Mouse (Mus musculus) megakaryocyte progenitor cell, adult 5-6 weeks (primary cell): Measurements from ENCODE around the gene Khdrbs1. TPM values are rescaled to one million over a fixed set of nuclear protein-coding genes. Genes with fewer than 3 reads are reported as not detected.
"Not testable (repeated sequence)": the region's sequence is repeated elsewhere in the genome, so short reads cannot be mapped to it uniquely, and the experiment has no call there.

Source experiments
- ATAC-seq: replicated peaks from 2 replicates; pipeline ENCODE4 v1.8.0; 2016; ENCODE audit warnings: mild to moderate bottlenecking, moderate TSS enrichment, inconsistent platforms; ENCODE audit not compliant: poor library complexity
- total RNA-seq, 2 experiments: library from RNA; stranded (forward) in 1 of 2; stranded (reverse) in 1 of 2; fragments of 157-497, 149-512 nt in 1 of 2; fragments of 200-1000 nt in 1 of 2; gene quantifications; 2 replicates each; pipeline versions ENCODE4 v1.2.3 to v1.2.4; 2015 to 2017

The Khdrbs1 gene
- total RNA-seq (2015) (104 and 118 TPM in 2 replicates), total RNA-seq (2017) (87.7 and 97.3 TPM in 2 replicates)

GRCm38 (mm10) chr4:129742232-129743009 lies at the start of gene Khdrbs1:
Khdrbs1 (minus strand) TSS chr4:129742303.
- ATAC-seq = peak; percentile 83

DNA sequence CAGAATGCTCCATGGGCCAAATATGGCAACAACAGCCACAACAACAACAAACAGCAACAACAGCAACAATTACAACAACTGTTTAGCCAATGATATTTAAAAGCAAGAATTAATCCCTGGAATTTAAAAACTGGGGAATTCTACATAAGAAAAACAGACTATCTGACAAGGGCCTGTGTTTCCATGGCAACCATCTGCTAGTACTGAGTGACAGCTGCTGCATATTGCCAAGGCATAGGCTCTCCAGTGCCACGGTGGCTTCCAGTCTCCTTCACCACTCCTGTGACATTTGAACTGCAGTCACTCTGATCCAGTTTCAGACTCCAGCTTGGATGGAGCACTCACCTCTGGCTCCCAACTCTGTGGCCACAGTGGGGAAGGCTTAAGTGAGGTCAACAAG lies 49.3 kb upstream of the Khdrbs1 start:
- no peak for ATAC-seq

DNA sequence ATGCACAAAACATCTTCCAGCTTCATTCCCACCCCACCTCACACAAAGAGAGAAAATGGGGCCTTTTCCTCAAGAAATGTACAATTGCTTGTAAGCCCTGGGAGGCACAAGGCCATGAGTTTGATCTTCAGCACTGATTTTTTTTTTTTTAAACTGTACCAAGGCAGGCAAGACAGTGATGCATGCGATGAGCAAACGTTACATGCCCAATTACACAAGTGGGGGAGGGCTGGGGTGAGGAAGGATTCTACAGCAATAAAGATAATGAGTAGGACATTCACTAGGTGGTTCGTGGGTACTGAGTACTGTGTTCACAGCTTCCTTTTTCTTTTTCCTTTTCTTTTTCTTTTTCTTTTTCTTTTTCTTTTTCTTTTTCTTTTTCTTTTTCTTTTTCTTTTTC lies 48.4 kb upstream of the Khdrbs1 start:
- no peak for ATAC-seq

DNA sequence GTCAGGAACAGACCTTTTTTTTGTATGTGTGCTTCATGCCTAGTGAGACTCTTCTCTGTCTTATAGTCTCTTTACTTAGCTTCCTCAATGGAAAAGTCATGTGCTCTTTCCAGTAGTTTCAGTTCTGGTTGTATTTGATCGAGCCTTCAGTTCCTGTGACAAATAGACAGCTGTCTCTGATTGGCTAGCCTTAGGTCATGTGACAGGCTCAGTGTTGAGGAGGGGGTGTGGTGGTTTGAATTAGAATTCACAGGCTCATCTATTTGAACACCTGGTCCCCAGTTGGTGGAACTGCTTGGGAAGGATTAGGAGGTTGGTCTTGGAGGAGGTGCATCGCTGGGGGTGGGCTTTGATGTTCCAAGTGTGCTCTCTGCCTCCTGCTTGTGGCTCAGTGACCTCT lies 47.5 kb upstream of the Khdrbs1 start:
- no peak for ATAC-seq

DNA sequence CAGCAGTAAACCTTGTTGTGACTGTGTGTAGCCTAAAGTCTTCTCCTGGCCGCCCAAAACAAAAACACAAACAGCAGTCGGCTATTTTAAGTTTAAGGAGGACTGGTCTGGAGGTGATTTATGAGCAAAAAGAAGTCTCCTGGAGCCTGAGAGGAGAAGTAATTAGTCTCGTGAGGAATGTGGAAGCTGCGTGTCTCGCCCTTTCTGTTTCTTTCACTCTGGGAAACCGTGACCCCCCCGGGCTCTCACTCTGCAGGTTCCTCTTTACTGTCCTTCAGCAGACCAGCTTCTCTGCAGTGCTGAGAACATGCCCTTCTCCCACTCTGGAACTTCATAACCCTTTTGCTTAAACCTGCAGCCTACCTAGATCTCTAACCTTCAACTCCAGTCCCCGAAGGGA lies 46.6 kb upstream of the Khdrbs1 start:
- ATAC-seq = peak; percentile 59

DNA sequence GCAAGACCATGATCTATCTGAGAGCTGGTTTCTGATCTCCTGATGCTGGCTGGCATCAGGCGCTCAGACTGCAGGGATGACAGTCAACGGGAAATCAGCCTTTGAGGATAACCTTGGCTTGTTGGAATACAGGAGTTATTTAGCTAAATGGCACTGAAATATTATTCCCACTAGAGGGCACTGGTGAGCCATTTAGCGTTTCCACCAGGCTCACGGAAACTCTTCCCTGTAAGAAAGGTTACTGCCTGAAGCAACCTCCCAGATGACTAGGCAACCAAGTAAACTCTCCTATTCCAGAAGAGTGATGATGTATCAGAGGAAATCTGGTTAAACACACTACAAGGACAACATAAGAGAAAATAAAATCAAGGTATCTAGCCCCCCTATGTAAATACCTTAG lies 43.1 kb upstream of the Khdrbs1 start:
- ATAC-seq = peak; percentile 76

DNA sequence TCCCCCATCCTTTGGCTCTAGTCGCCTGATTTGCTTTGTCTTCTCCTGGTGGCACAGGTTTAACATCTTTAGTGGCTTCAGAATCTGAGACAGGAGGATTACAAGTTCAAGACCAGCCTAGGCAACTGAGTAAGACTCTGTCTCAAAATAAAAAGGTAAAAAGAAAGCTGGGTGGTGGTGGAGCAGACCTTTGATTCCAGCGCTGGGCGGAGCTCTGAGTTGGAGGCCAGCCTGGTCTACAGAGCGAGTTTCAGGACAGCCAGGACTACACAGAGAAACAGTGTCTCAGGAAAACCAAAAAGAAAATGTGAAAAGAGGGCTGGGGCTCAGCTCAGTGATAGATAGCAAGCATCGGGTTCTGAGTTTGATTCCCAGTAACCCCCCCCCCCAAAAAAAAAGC lies 41.4 kb upstream of the Khdrbs1 start:
- no peak for ATAC-seq

DNA sequence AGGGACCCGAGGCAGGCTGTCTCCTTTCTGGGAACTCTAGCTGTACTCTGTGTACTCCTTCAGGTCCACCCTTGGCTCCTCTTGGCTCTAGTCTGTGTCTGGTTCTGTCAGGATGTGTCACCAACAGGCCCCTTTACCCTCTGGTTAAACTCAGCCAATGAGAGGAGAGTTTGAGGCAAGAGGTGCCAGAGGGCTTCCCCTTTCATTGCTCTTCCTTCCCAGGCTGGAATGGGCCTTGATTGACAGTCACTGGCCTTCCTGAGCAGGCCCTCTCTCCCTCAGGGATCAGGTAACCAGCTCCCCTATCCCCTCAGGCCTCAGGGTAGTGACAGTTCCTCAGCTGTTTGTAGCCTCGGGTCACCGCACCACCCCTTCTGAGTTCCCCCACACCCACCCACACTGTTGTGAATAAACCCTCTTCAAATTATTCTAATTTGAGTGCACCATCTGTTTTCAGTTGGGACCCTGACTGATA lies 40.8 kb upstream of the Khdrbs1 start:
- ATAC-seq = peak; percentile 52

DNA sequence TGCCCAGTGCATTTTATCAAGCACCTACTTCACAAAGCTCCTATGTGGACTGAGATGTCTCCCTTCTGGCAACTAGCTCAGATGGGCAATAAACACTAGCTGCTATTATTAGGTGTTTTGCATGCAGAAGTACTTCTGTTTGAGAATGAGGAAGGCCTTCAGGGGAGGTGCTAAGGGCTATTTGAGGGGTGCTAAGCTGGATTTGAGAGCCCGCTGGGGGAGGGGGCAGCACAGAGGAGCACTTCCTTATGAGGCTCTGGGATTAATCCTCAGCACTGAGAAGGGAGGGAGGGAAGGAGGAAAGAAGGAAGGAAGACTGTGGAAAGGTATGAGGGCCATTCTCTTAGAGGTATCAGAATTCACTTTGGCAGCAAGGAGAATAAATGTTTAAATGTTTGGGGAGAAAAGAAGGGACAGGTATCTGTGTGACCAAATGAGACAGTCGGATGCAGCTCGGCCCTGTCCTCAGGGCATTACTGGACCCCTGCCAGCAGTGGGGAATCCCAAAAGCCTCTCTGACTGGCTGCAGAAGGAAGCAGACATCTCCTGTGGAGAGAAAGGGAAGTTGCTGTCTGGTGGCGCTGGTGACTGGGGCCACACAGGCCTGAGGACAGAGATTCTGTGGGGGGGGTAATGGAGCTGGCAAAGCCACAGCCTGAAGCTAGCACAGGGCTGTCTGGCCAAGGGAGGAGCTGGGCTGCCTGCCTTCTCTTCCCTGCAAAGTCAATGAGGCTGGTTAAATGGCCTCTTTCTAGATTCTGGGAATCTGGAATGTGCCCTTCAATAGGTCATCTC lies 40.0 kb upstream of the Khdrbs1 start:
- ATAC-seq = peak; percentile 89

GRCm38 (mm10) chr4:129771672-129772521 lies 29.8 kb upstream of the Khdrbs1 start:
- peak; percentile 69 for ATAC-seq

DNA sequence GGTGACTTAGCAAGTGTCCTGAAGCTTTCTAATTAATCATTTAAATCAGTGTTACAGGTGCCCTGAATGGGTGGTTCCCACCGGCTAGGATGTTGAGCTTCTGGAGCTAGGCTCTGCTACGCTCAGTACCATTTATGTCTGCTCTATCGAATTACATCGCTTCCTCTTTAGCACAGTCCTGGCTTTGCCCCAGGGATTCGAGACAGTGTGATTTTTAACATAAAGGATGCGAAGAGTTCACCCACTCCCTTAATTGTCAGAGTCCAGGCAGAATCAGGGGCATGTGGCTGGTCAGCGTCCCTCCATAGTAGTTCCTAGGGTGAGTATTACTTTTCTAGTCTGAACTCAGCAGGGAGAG lies 29.2 kb upstream of the Khdrbs1 start:
- peak; percentile 37; the same call in 1 of the 2 replicates for ATAC-seq

DNA sequence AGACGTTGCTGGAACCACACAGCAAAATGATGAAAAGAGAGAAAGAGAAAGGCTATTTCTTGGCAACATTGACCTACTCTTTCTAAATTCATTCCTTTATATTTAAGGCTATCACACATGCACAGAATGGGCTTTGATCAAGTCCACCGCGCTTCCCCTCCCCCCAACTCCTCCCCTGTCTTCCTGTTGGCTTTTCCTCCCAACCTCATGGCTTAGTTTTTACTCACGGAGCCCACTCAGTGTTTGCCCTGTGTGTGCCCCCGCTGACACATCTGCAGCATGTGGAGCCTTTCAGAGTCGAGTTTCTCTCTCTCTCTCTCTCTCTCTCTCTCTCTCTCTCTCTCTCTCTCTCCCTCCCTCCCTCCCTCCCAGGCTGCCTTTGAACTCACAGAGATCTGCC lies 28.5 kb upstream of the Khdrbs1 start:
- no peak for ATAC-seq

DNA sequence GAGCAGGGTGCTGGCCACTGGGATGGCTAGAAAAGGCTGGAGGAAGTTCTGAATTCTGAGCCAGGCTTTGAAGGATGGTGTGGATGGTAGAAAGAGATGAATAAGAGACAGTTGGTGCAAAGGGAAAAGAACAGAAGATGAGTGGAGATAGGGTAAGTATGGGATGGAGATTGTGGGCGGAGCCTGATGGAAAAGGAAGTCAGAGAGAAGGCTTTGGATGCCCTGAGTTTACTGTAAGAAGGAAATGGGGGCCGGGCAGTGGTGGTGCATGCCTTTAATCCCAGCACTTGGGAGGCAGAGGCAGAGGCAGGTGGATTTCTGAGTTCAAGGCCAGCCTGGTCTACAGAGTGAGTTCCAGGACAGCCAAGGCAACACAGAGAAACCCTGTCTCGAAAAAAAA lies 26.6 kb upstream of the Khdrbs1 start:
- not testable (repeated sequence) for ATAC-seq

GRCm38 (mm10) chr4:129767782-129768181 lies 25.7 kb upstream of the Khdrbs1 start:
- no peak for ATAC-seq

DNA sequence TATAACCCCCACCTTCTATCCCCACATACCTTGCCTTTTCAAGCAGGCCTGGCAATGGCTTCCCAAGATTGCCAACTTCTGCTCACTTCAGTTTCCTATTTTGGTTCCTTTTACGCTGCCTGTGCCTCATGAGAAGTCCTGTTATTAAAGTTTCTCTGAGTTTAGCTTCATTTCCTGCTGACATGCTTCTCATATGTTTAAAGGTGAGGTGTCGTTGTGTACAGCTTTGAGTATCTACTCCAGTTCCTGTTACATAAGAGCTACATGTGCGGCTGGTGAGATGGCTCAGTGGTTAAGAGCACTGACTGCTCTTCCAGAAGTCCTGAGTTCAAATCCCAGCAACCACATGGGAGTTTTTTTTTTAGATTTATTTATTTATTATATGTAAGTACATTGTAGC lies 23.2 kb upstream of the Khdrbs1 start:
- no peak for ATAC-seq

GRCm38 (mm10) chr4:129762496-129762895 lies 20.4 kb upstream of the Khdrbs1 start:
- not testable (repeated sequence) for ATAC-seq

- peak; percentile 88 for ATAC-seq
Measured at GRCm38 (mm10) chr4:129761606-129762005, 19.5 kb upstream of the Khdrbs1 start.

- no peak for ATAC-seq
Measured at GRCm38 (mm10) chr4:129755455-129755854, 13.4 kb upstream of the Khdrbs1 start.

DNA sequence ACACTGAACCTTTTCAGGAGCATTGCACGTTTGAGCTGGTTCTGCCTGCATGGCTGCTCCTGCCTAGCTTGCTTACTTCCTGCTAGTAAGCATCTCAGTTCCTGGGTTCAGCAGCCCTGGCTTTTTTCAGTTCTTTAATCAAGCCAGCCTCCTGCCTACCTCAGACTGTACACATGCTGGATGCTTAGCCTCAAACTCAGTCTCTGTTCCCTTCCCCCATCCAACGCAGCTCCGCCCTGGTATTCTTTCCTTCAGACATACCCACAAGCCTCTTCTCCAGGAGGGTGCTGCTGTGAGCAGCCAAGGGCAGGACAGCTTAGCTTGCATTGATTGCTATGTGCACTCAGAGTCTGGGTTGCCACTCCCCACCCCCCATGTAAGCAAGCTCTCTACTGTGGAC lies 12.6 kb upstream of the Khdrbs1 start:
- ATAC-seq = peak; percentile 64

DNA sequence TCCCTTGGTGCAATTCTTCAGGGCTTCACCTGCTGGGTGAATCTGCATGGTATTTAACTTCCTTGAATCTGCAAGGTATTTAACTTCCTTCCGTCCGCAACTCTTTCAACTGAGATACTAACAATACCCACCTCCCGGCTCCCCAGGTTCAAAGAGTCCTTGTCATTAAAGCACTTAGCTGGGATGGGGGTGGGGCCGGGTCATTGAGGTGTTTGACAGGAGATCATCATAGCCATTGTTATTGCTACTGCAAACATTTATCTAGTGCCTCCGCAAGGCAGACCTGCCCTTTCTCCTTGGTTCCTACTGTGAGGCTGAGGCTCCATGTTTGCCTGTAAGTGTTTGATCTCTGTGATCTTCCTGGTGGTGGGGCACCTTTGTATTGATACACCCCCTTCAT lies 8.3 kb upstream of the Khdrbs1 start:
- ATAC-seq = no peak

DNA sequence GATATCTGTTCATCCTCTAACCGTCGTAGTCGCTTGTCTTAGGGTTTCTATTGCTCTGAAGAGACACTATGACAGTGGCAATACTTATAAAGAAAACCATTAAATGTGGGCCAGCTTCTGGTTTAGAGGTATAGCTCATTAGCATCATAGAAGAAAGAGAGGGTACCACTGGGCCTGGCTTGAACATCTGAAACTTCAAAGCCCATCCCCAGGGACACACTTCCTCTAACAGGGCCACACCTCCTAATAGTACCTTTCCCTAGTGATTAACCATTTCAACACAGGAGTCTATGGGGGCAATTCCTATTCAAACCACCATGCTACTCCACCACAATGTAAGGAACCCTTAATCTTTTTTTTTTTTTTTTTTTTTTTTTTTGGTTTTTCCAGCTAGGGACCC lies 4.5 kb upstream of the Khdrbs1 start:
- ATAC-seq = no peak
